Mouse (Mus musculus): Measurements from ENCODE around the gene Ccdc3.
"Not testable (repeated sequence)": the region's sequence is repeated elsewhere in the genome, so short reads cannot be mapped to it uniquely, and the experiment has no call there.

Gene Ccdc3

DNA sequence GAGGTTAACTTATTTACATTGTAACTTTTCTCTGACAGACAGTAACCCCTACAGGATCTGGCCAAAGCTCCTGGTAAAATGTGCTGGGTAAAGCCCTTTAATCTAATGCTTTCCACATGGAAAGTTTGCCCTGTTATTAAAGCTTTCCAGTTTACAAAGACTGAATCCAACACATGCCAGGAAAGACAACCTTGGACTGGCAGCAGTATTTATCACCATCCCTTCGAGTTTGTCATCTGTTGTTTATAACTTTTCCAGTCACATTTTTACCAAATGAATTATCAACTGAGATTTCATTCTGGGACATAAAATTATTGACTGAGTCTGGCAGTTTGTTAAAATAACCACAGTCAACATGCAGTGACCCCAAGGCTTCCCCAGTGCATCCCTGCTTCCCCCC is 77.0 kb downstream of the Ccdc3 start:
- no peak for DNase-seq (ENCODE audit: extremely low spot score)

DNA sequence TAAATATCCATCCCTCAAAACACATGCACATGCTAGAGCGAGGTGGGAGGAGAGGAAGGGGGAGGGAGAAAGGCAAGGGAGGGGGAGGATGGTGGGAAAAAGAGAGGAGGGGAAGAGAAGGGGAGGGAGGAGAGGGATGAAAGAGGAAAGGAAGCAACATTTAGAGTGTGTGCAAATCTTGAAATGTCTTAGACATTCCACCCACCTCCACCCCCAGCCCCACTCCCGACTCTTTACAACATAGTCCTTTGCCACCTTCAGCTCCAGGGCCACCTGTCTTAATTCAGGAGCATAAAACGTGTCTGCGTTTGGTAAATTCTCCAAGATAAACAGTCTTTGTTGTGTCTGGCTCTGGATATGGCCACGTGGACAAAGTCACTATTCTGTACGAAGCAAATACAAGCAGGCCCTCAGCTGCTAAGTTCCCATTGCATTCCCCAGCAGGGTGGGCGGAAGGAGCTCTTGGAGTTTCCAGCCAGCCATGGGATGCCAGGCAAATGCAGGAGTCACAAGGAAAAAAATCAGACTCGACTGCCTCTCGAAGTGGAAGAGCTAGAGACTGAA is 77.8 kb downstream of the Ccdc3 start:
- no peak for DNase-seq (ENCODE audit: extremely low spot score)

DNA sequence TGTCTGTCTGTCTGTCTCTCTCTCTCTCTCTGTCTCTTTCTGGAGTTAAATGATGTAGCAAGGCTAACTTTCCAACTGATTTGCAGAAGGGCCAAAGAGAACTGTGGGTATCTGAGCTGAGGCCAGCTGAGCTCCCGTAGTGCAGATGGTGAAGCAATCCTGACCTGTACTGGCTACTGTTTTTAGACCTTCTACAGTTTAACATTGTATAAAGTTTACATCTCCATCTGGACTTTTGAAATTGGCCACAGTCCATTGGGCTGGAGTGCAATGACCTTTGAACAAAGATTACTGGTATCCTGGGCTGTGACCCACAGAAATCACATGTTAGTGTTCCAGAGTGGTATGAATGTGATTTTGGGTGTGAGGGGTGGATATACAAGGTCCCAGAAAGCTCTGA is 81.6 kb downstream of the Ccdc3 start:
- DNase-seq (ENCODE audit: extremely low spot score) = no peak

DNA sequence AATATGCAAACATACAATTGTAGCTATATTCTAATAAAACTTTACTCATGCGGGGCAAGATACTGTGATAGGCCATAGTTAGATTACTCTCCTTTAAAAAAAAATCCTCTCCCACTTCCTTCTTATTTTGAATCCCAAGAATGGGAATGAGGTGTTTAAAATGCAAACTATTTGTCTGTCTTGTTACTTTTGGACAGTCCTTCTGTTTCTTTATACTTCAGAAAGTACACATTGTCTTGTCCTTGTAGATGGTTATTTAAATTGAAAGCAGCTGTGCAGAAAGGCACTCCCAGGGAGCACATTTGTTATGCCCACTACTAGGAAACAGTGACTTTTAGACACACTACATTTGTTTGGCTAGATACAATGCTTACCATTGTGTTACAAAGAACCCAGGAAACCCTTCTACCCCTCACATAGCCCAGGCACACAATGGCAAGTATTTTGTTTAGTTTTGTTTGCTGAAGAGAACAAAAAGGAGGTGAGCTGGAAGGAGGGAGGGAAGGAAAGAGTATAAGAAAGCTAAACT is 82.3 kb downstream of the Ccdc3 start:
- DNase-seq (ENCODE audit: extremely low spot score) = no peak

DNA sequence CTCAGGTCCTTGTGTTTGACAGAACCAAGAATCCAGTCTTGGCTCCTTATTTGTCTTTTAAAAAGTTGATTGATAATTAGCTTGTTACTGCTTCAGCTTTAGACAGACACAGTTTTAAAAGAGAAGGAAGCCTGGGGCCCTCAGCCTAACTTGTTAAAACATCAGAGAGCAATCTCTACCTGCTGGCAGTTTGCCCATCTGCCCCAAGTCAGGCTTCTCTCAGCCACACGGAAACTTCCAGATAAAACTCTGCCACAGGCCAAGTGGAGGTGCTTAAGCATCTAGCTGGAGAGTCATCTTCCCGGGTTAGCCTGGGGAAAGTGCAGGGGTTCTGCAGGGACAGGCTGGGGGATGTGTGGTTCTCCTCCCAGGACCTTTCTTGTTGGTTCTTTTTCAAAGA is 85.0 kb downstream of the Ccdc3 start:
- no peak for DNase-seq (ENCODE audit: extremely low spot score)

DNA sequence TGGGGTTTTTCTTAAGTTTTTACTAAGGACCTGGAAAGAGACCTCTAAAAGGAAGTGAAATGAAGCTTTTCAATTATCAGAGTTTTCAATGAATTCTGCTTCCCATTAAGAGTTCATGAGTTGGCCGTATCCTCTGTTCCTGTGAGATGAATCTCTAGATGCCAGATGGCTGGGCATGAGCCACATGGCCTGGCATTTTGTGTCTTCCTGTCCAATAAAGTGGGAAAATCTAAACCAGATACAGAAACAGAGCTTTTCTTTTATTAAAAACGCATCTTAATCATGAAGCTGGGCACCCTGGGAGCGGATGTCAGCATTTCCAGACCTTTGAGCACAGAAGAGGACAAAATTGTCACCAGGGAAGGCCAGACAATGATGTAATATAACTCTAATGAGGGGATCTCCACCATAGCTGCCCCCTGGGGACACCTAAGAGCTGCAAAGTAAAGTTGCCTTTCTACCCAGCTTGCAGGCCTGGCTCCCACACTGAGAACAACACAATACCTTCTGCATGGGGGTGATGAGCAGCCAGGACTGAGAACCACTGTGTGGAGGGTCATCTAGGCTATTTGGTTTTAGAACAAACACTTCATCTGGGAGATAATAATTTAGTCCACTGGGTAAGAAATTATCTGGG is 99.4 kb downstream of the Ccdc3 start:
- DNase-seq (ENCODE audit: extremely low spot score) = no peak

DNA sequence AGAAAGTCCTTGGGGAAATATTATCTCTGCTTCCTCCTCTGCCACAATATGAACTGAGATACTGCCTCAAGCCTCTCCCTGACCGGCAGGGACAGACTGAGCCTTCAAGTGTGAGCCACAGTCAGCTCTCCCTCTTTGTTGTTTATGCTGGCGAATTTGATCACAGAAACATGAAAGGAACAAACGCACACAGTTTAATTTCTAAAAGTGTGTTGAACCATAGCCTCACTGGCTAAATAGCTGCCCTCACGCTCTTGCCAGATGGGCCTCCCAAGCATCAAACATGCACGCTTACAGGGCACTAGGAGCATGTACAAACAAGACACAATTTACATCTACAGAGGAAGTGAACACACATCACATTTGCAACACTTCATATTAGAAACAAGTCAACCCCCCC is 100.3 kb downstream of the Ccdc3 start:
- DNase-seq (ENCODE audit: extremely low spot score) = no peak

DNA sequence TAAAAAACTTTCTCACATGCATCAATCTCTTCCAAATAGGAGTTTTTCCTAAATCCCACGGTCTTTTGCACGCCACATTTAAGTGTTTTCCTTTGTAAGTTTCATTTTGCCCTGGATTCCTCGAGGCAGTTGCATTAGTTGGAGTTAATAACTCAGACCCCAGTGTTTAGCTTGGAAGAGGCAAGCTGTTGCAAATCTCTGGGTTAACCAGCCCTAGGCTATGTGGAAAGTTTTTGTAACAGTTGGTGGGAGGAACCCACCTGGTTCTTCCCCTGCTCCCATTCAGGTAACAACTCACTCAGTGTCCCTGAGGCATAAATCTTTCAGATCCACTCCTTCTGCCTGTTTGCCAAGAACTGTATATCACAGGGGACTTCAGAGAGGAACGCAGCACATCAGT is 101.9 kb downstream of the Ccdc3 start:
- DNase-seq (ENCODE audit: extremely low spot score) = no peak

DNA sequence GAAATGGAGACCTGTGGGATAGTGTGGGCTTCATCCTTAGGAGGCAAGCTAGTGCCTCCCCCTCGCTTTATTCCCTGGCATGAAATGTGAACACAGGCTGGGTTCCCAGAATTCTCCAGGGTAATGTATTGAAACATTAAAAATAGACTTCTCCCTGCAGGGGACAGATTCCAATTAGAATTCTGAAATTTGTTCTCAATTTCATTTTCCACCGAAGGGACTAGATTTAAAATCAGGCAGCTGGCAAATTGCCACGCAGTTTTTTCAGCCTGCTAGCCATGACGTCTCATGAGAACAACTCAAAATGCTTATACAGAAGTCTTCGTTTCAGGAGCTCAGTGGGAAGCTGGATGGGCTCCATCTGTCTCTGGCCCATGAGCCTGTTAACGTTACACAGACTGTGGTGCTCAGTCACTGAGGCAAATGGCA is 103.9 kb downstream of the Ccdc3 start:
- DNase-seq (ENCODE audit: extremely low spot score) = no peak

DNA sequence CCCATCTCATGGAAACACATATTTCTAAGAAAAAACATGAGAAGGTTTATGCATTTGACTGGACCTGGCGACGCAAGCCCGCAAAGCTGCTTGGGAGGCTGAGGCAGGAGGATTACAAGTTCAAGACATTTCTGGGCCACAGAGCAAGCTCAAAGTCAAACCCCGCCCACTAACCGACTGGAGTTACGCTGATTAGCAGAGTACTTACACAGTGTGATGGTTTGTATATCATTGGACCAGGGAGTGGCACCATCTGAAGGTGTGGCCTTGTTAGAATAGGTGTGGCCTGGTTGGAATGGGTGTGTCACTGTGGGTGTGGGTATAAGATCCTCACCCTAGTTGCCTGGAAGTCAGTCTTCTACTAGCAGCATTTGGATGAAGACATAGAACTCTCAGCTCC is 111.6 kb downstream of the Ccdc3 start:
- DNase-seq (ENCODE audit: extremely low spot score) = not testable (repeated sequence)

DNA sequence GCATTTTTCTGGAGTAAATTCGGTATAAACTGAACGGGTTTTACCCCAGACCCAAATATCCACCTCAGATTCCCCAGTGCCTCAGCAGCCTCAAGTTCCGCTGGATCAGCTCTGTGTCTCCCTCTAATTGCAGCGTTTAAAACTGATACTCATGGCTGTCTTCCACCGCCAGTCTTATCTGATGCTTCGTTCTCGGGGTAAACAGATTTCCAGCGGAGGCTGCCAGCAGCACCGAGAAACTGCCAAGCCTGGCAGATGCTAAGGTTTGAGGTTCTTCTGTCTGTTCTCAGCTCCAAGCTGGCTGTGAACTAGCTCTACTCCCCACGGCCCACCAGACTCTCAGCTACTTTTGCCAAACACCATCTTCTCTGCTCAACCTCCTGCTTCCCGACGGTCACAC is 112.4 kb downstream of the Ccdc3 start:
- no peak for DNase-seq (ENCODE audit: extremely low spot score)

DNA sequence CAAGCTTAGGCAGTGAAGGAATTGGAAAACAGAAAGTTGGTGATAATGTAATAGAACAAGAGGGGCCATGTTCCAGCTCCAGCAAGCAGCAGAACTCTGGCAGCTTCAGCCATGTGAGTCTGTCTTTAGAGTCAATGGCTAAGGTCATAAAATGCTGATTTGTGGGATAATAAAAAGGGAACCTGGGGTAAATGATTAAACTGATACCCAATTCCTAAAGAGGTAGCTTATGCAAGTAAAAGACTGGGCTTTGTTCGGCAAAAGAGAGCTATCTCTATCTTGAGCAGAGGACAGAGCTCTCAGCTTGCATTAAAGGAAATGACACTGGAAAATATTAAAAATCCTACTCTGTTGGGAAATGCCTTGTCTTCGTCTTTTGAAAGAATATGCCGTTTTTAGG is 120.7 kb downstream of the Ccdc3 start:
- DNase-seq (ENCODE audit: extremely low spot score) = no peak

DNA sequence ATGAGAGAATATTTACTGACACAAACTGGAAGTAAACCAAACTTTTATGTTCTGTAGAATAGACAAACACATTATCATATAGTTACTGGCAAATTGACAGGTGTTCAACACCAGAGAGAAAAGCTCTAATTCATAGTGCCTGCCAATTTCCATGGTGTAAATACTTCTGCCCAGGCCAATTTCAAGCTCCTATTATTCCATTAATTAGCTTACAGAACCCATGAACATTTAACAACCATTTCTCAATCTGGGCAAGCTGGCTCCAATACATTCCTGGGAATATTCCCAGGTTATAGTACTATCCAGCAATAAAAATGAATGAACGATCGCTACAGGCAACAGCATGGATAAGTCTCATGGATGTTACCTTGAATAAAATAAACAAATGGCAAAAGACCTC is 124.7 kb downstream of the Ccdc3 start:
- no peak for DNase-seq (ENCODE audit: extremely low spot score)

DNA sequence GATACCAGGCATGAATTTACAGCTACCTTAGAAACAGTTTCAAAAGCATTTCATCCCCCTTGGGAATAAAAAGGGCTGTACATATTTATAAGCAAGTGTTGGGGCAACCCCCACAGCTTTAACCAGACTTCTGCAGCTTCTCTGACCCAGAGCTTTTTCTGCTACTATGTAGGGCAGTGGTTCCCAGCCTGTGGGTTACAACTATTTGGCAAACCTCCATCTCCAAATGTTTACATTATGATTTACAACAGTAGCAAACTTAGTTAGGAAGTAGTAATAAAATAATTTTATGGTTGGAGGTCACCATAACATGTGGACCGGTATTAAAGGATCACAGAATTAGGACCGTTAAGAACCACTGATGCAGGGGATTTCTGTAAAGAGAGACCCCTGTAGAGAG is 130.4 kb downstream of the Ccdc3 start:
- DNase-seq (ENCODE audit: extremely low spot score) = no peak

Data from embryo, embryonic 9.5 days (tissue).